Mouse (Mus musculus): ENCODE data around the gene Fam107a.
"Not testable (repeated sequence)": the region's sequence is repeated elsewhere in the genome, so short reads cannot be mapped to it uniquely, and the experiment has no call there.

Fam107a gene

GRCm38 (mm10) chr14:8316366-8317193, 1.2 kb downstream of the Fam107a start:
- DNase-seq (ENCODE audit: low read depth, low spot score), result peak; percentile 68

- DNase-seq (ENCODE audit: low read depth, low spot score), result no peak
Observed at GRCm38 (mm10) chr14:8315169-8315568, 2.7 kb downstream of the Fam107a start.

- peak; percentile 64 for DNase-seq (ENCODE audit: low read depth, low spot score)
Observed at GRCm38 (mm10) chr14:8314536-8314935, 3.3 kb downstream of the Fam107a start.

- no peak for DNase-seq (ENCODE audit: low read depth, low spot score)
Observed at GRCm38 (mm10) chr14:8313877-8314276, 3.9 kb downstream of the Fam107a start.

GRCm38 (mm10) chr14:8309621-8310141, 8.1 kb downstream of the Fam107a start:
- no peak for DNase-seq (ENCODE audit: low read depth, low spot score)

GRCm38 (mm10) chr14:8308650-8309049, 9.2 kb downstream of the Fam107a start:
- DNase-seq (ENCODE audit: low read depth, low spot score), result no peak

GRCm38 (mm10) chr14:8306884-8307283, 10.9 kb downstream of the Fam107a start:
- no peak for DNase-seq (ENCODE audit: low read depth, low spot score)

- DNase-seq (ENCODE audit: low read depth, low spot score), result no peak
Observed at GRCm38 (mm10) chr14:8305014-8305413, 12.8 kb downstream of the Fam107a start.

- no peak for DNase-seq (ENCODE audit: low read depth, low spot score)
Observed at GRCm38 (mm10) chr14:8304082-8304481, 13.7 kb downstream of the Fam107a start.

GRCm38 (mm10) chr14:8302687-8303086, 15.1 kb downstream of the Fam107a start:
- DNase-seq (ENCODE audit: low read depth, low spot score), result no peak

GRCm38 (mm10) chr14:8300281-8300680, 17.5 kb downstream of the Fam107a start:
- peak; percentile 80 for DNase-seq (ENCODE audit: low read depth, low spot score)

- DNase-seq (ENCODE audit: low read depth, low spot score), result no peak
Observed at GRCm38 (mm10) chr14:8297889-8298293, 19.9 kb downstream of the Fam107a start.

GRCm38 (mm10) chr14:8294257-8294656, 23.6 kb downstream of the Fam107a start:
- DNase-seq (ENCODE audit: low read depth, low spot score), result no peak

GRCm38 (mm10) chr14:8286595-8286994, 31.2 kb downstream of the Fam107a start:
- DNase-seq (ENCODE audit: low read depth, low spot score), result peak; percentile 52

GRCm38 (mm10) chr14:8283784-8284183, 34.0 kb downstream of the Fam107a start:
- peak; percentile 79 for DNase-seq (ENCODE audit: low read depth, low spot score)

- DNase-seq (ENCODE audit: low read depth, low spot score), result not testable (repeated sequence)
Observed at GRCm38 (mm10) chr14:8271281-8271680, 46.5 kb downstream of the Fam107a start.

- DNase-seq (ENCODE audit: low read depth, low spot score), result no peak
Observed at GRCm38 (mm10) chr14:8264378-8264777, 53.4 kb downstream of the Fam107a start.

- DNase-seq (ENCODE audit: low read depth, low spot score), result no peak
Observed at GRCm38 (mm10) chr14:8262242-8262641, 55.6 kb downstream of the Fam107a start.

- DNase-seq (ENCODE audit: low read depth, low spot score), result no peak
Observed at GRCm38 (mm10) chr14:8260214-8260613, 57.6 kb downstream of the Fam107a start.

- DNase-seq (ENCODE audit: low read depth, low spot score), result no peak
Observed at GRCm38 (mm10) chr14:8259166-8259565, 58.7 kb downstream of the Fam107a start, which contains the start of gene Acox2. Gene Acox2 (minus strand): TSS chr14:8259353.

GRCm38 (mm10) chr14:8258752-8259151, 59.1 kb downstream of the Fam107a start:
- DNase-seq (ENCODE audit: low read depth, low spot score), result no peak

- no peak for DNase-seq (ENCODE audit: low read depth, low spot score)
Observed at GRCm38 (mm10) chr14:8258335-8258627, 59.5 kb downstream of the Fam107a start.

Data from R1 (cell line).